Mouse (Mus musculus): Measurements from ENCODE around the gene Foxn3. TPM values are rescaled to one million over a fixed set of nuclear protein-coding genes. Genes with fewer than 3 reads are reported as not detected.
A peak's percentile ranks its signal among the peaks of the same experiment; 100 is the strongest.

Foxn3 gene
- polyA plus RNA-seq, 1 experiment from 2014 or later: 69.1 TPM

GRCm38 (mm10) chr12:99263592-99264335, 299.6 kb downstream of the Foxn3 start:
- H3K9me3 ChIP-seq (ENCODE audit: low read depth, low read length): no peaks in the 10 kb centered on the region

GRCm38 (mm10) chr12:99262840-99263239, 300.5 kb downstream of the Foxn3 start:
- Histone ChIP-seq H3K36me3 (ENCODE audit: insufficient read depth) (no peaks in the 10 kb centered on the region), H3K27me3 (ENCODE audit: insufficient read depth, low read length) (no peaks in the 10 kb centered on the region), H3K9me3 (ENCODE audit: low read depth, low read length) (no peaks in the 10 kb centered on the region), H3K27ac (ENCODE audit: low read depth) (peak overlapping the region; percentile 67; the same call in 1 of the 2 replicates), H3K4me2 (peak overlapping the region; percentile 21; the same call in 1 of the 2 replicates), H3K4me3 (ENCODE audit: low read depth, low read length) (no peak overlapping the region), H3K4me1 (ENCODE audit: insufficient read depth) (peaks cover 16% of the 10 kb centered on the region), H3K9ac (no peak overlapping the region)
- DNase-seq: peak; percentile 49
- TF ChIP-seq CTCF (IDR thresholded peaks at IDR 0.05; ENCODE audit: low read depth): no peak
- no peak for ATAC-seq (ENCODE audit: insufficient read depth)
- 43% methylated on average over 1 of the region's 1 CpGs for WGBS

More at GRCm38 (mm10) chr12:99263592-99264335, 299.6 kb downstream of the Foxn3 start:
- TF ChIP-seq CTCF (IDR thresholded peaks at IDR 0.05; ENCODE audit: low read depth): no peak
- Histone ChIP-seq H3K4me2 (no peak overlapping the region), H3K9ac (no peak overlapping the region), H3K4me3 (ENCODE audit: low read depth, low read length) (no peak overlapping the region), H3K27me3 (ENCODE audit: insufficient read depth, low read length) (no peaks in the 10 kb centered on the region), H3K36me3 (ENCODE audit: insufficient read depth) (no peaks in the 10 kb centered on the region), H3K4me1 (ENCODE audit: insufficient read depth) (peaks cover 14% of the 10 kb centered on the region), H3K27ac (ENCODE audit: low read depth) (peak overlapping the region; percentile 52; the same call in 1 of the 2 replicates)
- DNase-seq (no peak), ATAC-seq (ENCODE audit: insufficient read depth) (no peak)
- WGBS: 79% methylated on average over 12 of the region's 12 CpGs

- DNase-seq (peak; percentile 73), ATAC-seq (ENCODE audit: insufficient read depth) (peak; percentile 12; the same call in 1 of the 2 replicates)
- peak overlapping the region; percentile 67; the same call in 1 of the 2 replicates for H3K27ac ChIP-seq (ENCODE audit: low read depth)
- H3K9ac ChIP-seq: no peak overlapping the region
- peak; percentile 26; the same call in 1 of the 2 replicates for TF ChIP-seq CTCF (IDR thresholded peaks at IDR 0.05; ENCODE audit: low read depth)
- no peaks in the 10 kb centered on the region for H3K36me3 ChIP-seq (ENCODE audit: insufficient read depth)
- H3K4me2 ChIP-seq: peak overlapping the region; percentile 21; the same call in 1 of the 2 replicates
- H3K4me3 ChIP-seq (ENCODE audit: low read depth, low read length): no peak overlapping the region
- H3K4me1 ChIP-seq (ENCODE audit: insufficient read depth): peaks cover 16% of the 10 kb centered on the region
- 60% methylated on average over 11 of the region's 11 CpGs for WGBS
- no peaks in the 10 kb centered on the region for H3K27me3 ChIP-seq (ENCODE audit: insufficient read depth, low read length)
- no peaks in the 10 kb centered on the region for H3K9me3 ChIP-seq (ENCODE audit: low read depth, low read length)
These were observed 301.2 kb downstream of the Foxn3 start for GRCm38 (mm10) chr12:99262066-99262599.

GRCm38 (mm10) chr12:99260171-99260570, 303.2 kb downstream of the Foxn3 start:
- DNase-seq (peak; percentile 58), ATAC-seq (ENCODE audit: insufficient read depth) (no peak)
- H3K27ac ChIP-seq (ENCODE audit: low read depth): no peak overlapping the region
- no peaks in the 10 kb centered on the region for H3K27me3 ChIP-seq (ENCODE audit: insufficient read depth, low read length)
- WGBS: 44% methylated on average over 10 of the region's 10 CpGs
- TF ChIP-seq CTCF (IDR thresholded peaks at IDR 0.05; ENCODE audit: low read depth): no peak
- H3K9ac ChIP-seq: no peak overlapping the region
- no peak overlapping the region for H3K4me3 ChIP-seq (ENCODE audit: low read depth, low read length)
- no peak overlapping the region for H3K4me2 ChIP-seq
- no peaks in the 10 kb centered on the region for H3K36me3 ChIP-seq (ENCODE audit: insufficient read depth)
- H3K9me3 ChIP-seq (ENCODE audit: low read depth, low read length): no peaks in the 10 kb centered on the region
- H3K4me1 ChIP-seq (ENCODE audit: insufficient read depth): peaks cover 16% of the 10 kb centered on the region

- Histone ChIP-seq H3K4me2 (no peak overlapping the region), H3K9ac (no peak overlapping the region), H3K9me3 (ENCODE audit: low read depth, low read length) (no peaks in the 10 kb centered on the region), H3K27me3 (ENCODE audit: insufficient read depth, low read length) (no peaks in the 10 kb centered on the region), H3K27ac (ENCODE audit: low read depth) (no peak overlapping the region), H3K4me3 (ENCODE audit: low read depth, low read length) (no peak overlapping the region), H3K36me3 (ENCODE audit: insufficient read depth) (no peaks in the 10 kb centered on the region), H3K4me1 (ENCODE audit: insufficient read depth) (peaks cover 16% of the 10 kb centered on the region)
- 34% methylated on average over 5 of the region's 5 CpGs for WGBS
- ATAC-seq (ENCODE audit: insufficient read depth) (no peak), DNase-seq (peak; percentile 48)
- TF ChIP-seq CTCF (IDR thresholded peaks at IDR 0.05; ENCODE audit: low read depth): no peak
These were observed 305.8 kb downstream of the Foxn3 start for GRCm38 (mm10) chr12:99257570-99257969.

GRCm38 (mm10) chr12:99256997-99257396, 306.4 kb downstream of the Foxn3 start:
- Histone ChIP-seq H3K27ac (ENCODE audit: low read depth) (no peak overlapping the region), H3K4me3 (ENCODE audit: low read depth, low read length) (no peak overlapping the region), H3K9ac (no peak overlapping the region), H3K4me2 (no peak overlapping the region), H3K4me1 (ENCODE audit: insufficient read depth) (peaks cover 16% of the 10 kb centered on the region), H3K27me3 (ENCODE audit: insufficient read depth, low read length) (no peaks in the 10 kb centered on the region), H3K9me3 (ENCODE audit: low read depth, low read length) (no peaks in the 10 kb centered on the region), H3K36me3 (ENCODE audit: insufficient read depth) (no peaks in the 10 kb centered on the region)
- 62% methylated on average over 8 of the region's 8 CpGs for WGBS
- DNase-seq (no peak), ATAC-seq (ENCODE audit: insufficient read depth) (no peak)
- no peak for TF ChIP-seq CTCF (IDR thresholded peaks at IDR 0.05; ENCODE audit: low read depth)

GRCm38 (mm10) chr12:99256463-99256862, 306.9 kb downstream of the Foxn3 start:
- ATAC-seq (ENCODE audit: insufficient read depth) (no peak), DNase-seq (no peak)
- Histone ChIP-seq H3K27ac (ENCODE audit: low read depth) (no peak overlapping the region), H3K9ac (no peak overlapping the region), H3K4me3 (ENCODE audit: low read depth, low read length) (no peak overlapping the region), H3K4me1 (ENCODE audit: insufficient read depth) (peaks cover 16% of the 10 kb centered on the region), H3K36me3 (ENCODE audit: insufficient read depth) (no peaks in the 10 kb centered on the region), H3K4me2 (no peak overlapping the region), H3K27me3 (ENCODE audit: insufficient read depth, low read length) (no peaks in the 10 kb centered on the region), H3K9me3 (ENCODE audit: low read depth, low read length) (no peaks in the 10 kb centered on the region)
- 83% methylated on average over 5 of the region's 5 CpGs for WGBS
- no peak for TF ChIP-seq CTCF (IDR thresholded peaks at IDR 0.05; ENCODE audit: low read depth)
